ENCODE assay signal across 8 mouse cellular contexts in genomic region chr14:77484951-77485447, GRCm38 (mm10).
DNase-seq lines count a peak whose midpoint lies in the region; ATAC-seq lines count a peak whose summit lies in the region.

No protein-coding gene starts in this region.

- peak; percentile 52 for DNase-seq in right cerebral cortex, adult 18-20 months
- DNase-seq in right cerebral cortex, postnatal 14 days, result no peak
- DNase-seq in cerebellum, adult 11 months, result peak; percentile 47
- peak; percentile 85 for DNase-seq in heart, adult 8-10 months (ENCODE audit: low spot score)
- DNase-seq in layer of hippocampus, adult 9-10 months (ENCODE audit: low spot score), result peak; percentile 61
- DNase-seq in ovary, postnatal 36 days (ENCODE audit: low spot score), result peak; percentile 34
- no peak for DNase-seq in thymus, postnatal 0 days (ENCODE audit: low spot score)
- DNase-seq in hindbrain, embryonic 11.5 days (ENCODE audit: low spot score), result no peak

- no peak overlapping the region for H3K27ac ChIP-seq in hindbrain, embryonic 11.5 days (ENCODE audit: low read depth, low read length)

- H3K4me1 ChIP-seq in hindbrain, embryonic 11.5 days (replicated peaks; ENCODE audit: control insufficient read depth, insufficient read depth, low read length), result no peaks in the 10 kb centered on the region

- no peaks in the 10 kb centered on the region for H3K27me3 ChIP-seq in hindbrain, embryonic 11.5 days (ENCODE audit: control insufficient read depth, insufficient read depth, low read length)

- no peak for ATAC-seq in hindbrain, embryonic 11.5 days (ENCODE audit: low FRiP score)

- no peak overlapping the region for H3K9ac ChIP-seq in hindbrain, embryonic 11.5 days (ENCODE audit: low read depth, low read length)

- no peaks in the 10 kb centered on the region for H3K36me3 ChIP-seq in hindbrain, embryonic 11.5 days (ENCODE audit: control insufficient read depth, insufficient read depth, low read length)

- H3K4me3 ChIP-seq in hindbrain, embryonic 11.5 days (ENCODE audit: low read depth, low read length), result no peak overlapping the region

- WGBS in hindbrain, embryonic 11.5 days, result 83% methylated on average over 8 of the region's 8 CpGs

- no peaks in the 10 kb centered on the region for H3K9me3 ChIP-seq in hindbrain, embryonic 11.5 days (ENCODE audit: control insufficient read depth, low read length)

- no peak overlapping the region for H3K4me2 ChIP-seq in hindbrain, embryonic 11.5 days (replicated peaks; ENCODE audit: low read depth, low read length)

Comparison
In these comparisons a context has a peak if more than half of its experiments do, and no peak if none do; other contexts are left out.
1. DNase-seq: peak in right cerebral cortex, adult 18-20 months (single experiment), cerebellum, adult 11 months (single experiment), heart, adult 8-10 months (single experiment), layer of hippocampus, adult 9-10 months (single experiment) and ovary, postnatal 36 days (single experiment); none in right cerebral cortex, postnatal 14 days (single experiment), thymus, postnatal 0 days (single experiment) and hindbrain, embryonic 11.5 days (single experiment).